Mouse (Mus musculus) left cerebral cortex, adult 8-10 months (tissue): ENCODE data around the gene Sphk1. TPM values are rescaled to one million over a fixed set of nuclear protein-coding genes. Genes with fewer than 3 reads are reported as not detected.

ENCODE experiments used
- DNase-seq, 2 experiments: peaks; one replicate each; pipeline ENCODE4 v3.0.0; 2022; ENCODE audit warnings: low spot score in 2 of 2
- total RNA-seq, 4 experiments: library from RNA; stranded (reverse); gene quantifications; 2 replicates each; pipeline ENCODE4 v1.2.4; 2022

Gene Sphk1
- total RNA-seq, 4 experiments from 2014 or later: 5.6 to 7.2 (median 6.3) TPM

GRCm38 (mm10) chr11:116536685-116537084 lies 6.0 kb downstream of the Sphk1 start:
- DNase-seq: no peak

- DNase-seq: no peak
Observed at GRCm38 (mm10) chr11:116537388-116537787, 6.7 kb downstream of the Sphk1 start.

- no peak for DNase-seq
Observed at GRCm38 (mm10) chr11:116538142-116538735, 7.5 kb downstream of the Sphk1 start.

GRCm38 (mm10) chr11:116541183-116541582 lies 10.5 kb downstream of the Sphk1 start:
- no peak for DNase-seq

GRCm38 (mm10) chr11:116543110-116543509 lies 12.4 kb downstream of the Sphk1 start:
- no peak for DNase-seq

GRCm38 (mm10) chr11:116547296-116548060 lies 16.8 kb downstream of the Sphk1 start:
- DNase-seq: no peak

- DNase-seq: no peak
Observed at GRCm38 (mm10) chr11:116548780-116549179, 18.1 kb downstream of the Sphk1 start.

GRCm38 (mm10) chr11:116549273-116550038 lies 18.7 kb downstream of the Sphk1 start:
- DNase-seq: no peak

GRCm38 (mm10) chr11:116550748-116551147 lies 20.0 kb downstream of the Sphk1 start:
- no peak for DNase-seq

- DNase-seq: no peak
Observed at GRCm38 (mm10) chr11:116552194-116552593, 21.5 kb downstream of the Sphk1 start.

GRCm38 (mm10) chr11:116554171-116554878 lies 23.6 kb downstream of the Sphk1 start:
- DNase-seq: no peak

GRCm38 (mm10) chr11:116555572-116555971 lies 24.8 kb downstream of the Sphk1 start:
- DNase-seq: no peak

GRCm38 (mm10) chr11:116556308-116556707 lies 25.6 kb downstream of the Sphk1 start:
- no peak for DNase-seq

GRCm38 (mm10) chr11:116565283-116566041 lies 34.7 kb downstream of the Sphk1 start:
- no peak for DNase-seq

- DNase-seq: no peak
Observed at GRCm38 (mm10) chr11:116567531-116567930, 36.8 kb downstream of the Sphk1 start.

- DNase-seq: no peak
Observed at GRCm38 (mm10) chr11:116570821-116571220, 40.1 kb downstream of the Sphk1 start.

- DNase-seq: no peak
Observed at GRCm38 (mm10) chr11:116571767-116572679, 41.3 kb downstream of the Sphk1 start.

- DNase-seq: peak in 1 of 2 experiments; percentile 55
Observed at GRCm38 (mm10) chr11:116572756-116573543, 42.2 kb downstream of the Sphk1 start.

- DNase-seq: no peak
Observed at GRCm38 (mm10) chr11:116574486-116574885, 43.8 kb downstream of the Sphk1 start.
